Mouse (Mus musculus) MEL (cell line): ENCODE measurements around the gene Baiap2. TPM values are rescaled to one million over a fixed set of nuclear protein-coding genes. Genes with fewer than 3 reads are reported as not detected.

Source experiments
- DNase-seq: peaks from one replicate; pipeline ENCODE4 v3.0.0; 2011; ENCODE audit warnings: low read depth, low spot score
- H3K27ac ChIP-seq: 2 replicates; pipeline ENCODE4 v1.5.1; 2012; ENCODE audit warnings: low read depth, mild to moderate bottlenecking, control low read depth, low read length, moderate library complexity; ENCODE audit not compliant: control insufficient read depth
- H3K27me3 ChIP-seq, 2 experiments: fragments of 150-350 bp in 1 of 2; sonication (generic) in 1 of 2; 2 replicates each; pipeline ENCODE4 v1.6.1; 2012; ENCODE audit warnings: low read length in 2 of 2, mild to moderate bottlenecking in 2 of 2, improper control_type of control experiment in 1 of 2, moderate library complexity in 1 of 2; ENCODE audit not compliant: insufficient read depth in 2 of 2, control insufficient read depth in 1 of 2
- H3K36me3 ChIP-seq, 2 experiments: 2 replicates each; pipeline ENCODE4 v1.6.1; 2012 to 2014; ENCODE audit warnings: low read length in 2 of 2, improper control_type of control experiment in 1 of 2, inconsistent platforms in 1 of 2, mild to moderate bottlenecking in 1 of 2; ENCODE audit not compliant: insufficient read depth in 2 of 2, control insufficient read depth in 1 of 2
- H3K4me1 ChIP-seq, 2 experiments: fragments of 150-350 bp in 1 of 2; sonication (generic) in 1 of 2; 2 replicates each; pipeline ENCODE4 v1.6.1; 2012; ENCODE audit warnings: low read length in 2 of 2, improper control_type of control experiment in 1 of 2, mild to moderate bottlenecking in 1 of 2; ENCODE audit not compliant: insufficient read depth in 2 of 2, control insufficient read depth in 1 of 2
- H3K4me3 ChIP-seq, 2 experiments: fragments of 150-350 bp in 1 of 2; sonication (generic) in 1 of 2; 2 replicates each; pipeline ENCODE4 v1.5.1; 2012; ENCODE audit warnings: low read depth in 2 of 2, low read length in 2 of 2, mild to moderate bottlenecking in 2 of 2, moderate library complexity in 2 of 2, control low read depth in 1 of 2, improper control_type of control experiment in 1 of 2; ENCODE audit not compliant: control insufficient read depth in 1 of 2, insufficient read depth in 1 of 2
- H3K79me2 ChIP-seq: 2 replicates; pipeline ENCODE4 v1.6.1; 2012; ENCODE audit warnings: mild to moderate bottlenecking, low read length, moderate library complexity; ENCODE audit not compliant: control insufficient read depth, poor library complexity, insufficient read depth
- H3K9ac ChIP-seq: 2 replicates; pipeline ENCODE4 v1.6.1; 2012; ENCODE audit warnings: low read depth, mild to moderate bottlenecking, control low read depth, low read length, moderate library complexity; ENCODE audit not compliant: control insufficient read depth, poor library complexity, severe bottlenecking
- H3K9me3 ChIP-seq: fragments of 150-350 bp; sonication (generic); replicated peaks from 2 replicates; pipeline ENCODE4 v1.6.1; 2012; ENCODE audit warnings: mild to moderate bottlenecking, low read length, improper control_type of control experiment, moderate library complexity; ENCODE audit not compliant: insufficient read depth
- CTCF ChIP-seq, 3 experiments: IDR thresholded peaks in 2 of 3; conservative IDR thresholded peaks in 1 of 3; 2 replicates each; pipeline ENCODE4 v1.5.1; 2011 to 2012; ENCODE audit warnings: low read length in 3 of 3, low read depth in 2 of 3, mild to moderate bottlenecking in 2 of 3, improper control_type of control experiment in 1 of 3, inconsistent platforms in 1 of 3, mixed read lengths in 1 of 3, moderate library complexity in 1 of 3; ENCODE audit not compliant: control insufficient read depth in 1 of 3, insufficient read depth in 1 of 3, poor library complexity in 1 of 3, severe bottlenecking in 1 of 3
- ELF1 ChIP-seq: IDR thresholded peaks from 2 replicates; pipeline ENCODE4 v1.6.1; 2014; ENCODE audit warnings: low read depth, mild to moderate bottlenecking, inconsistent platforms, low read length, improper control_type of control experiment, moderate library complexity
- EP300 ChIP-seq, 2 experiments: IDR thresholded peaks; 2 replicates each; pipeline ENCODE4 v1.6.1; 2011; ENCODE audit warnings: improper control_type of control experiment in 2 of 2, low read length in 2 of 2, low read depth in 1 of 2, mild to moderate bottlenecking in 1 of 2
- ETS1 ChIP-seq: IDR thresholded peaks from 2 replicates; pipeline ENCODE4 v1.6.1; 2012; ENCODE audit warnings: low read depth, mild to moderate bottlenecking, inconsistent platforms, low read length, improper control_type of control experiment, moderate library complexity
- HCFC1 ChIP-seq: IDR thresholded peaks from 2 replicates; pipeline ENCODE4 v1.6.1; 2012; ENCODE audit warnings: low read depth, mild to moderate bottlenecking, inconsistent platforms, low read length, improper control_type of control experiment, moderate library complexity
- JUND ChIP-seq: IDR thresholded peaks from 2 replicates; pipeline ENCODE4 v1.6.1; 2011; ENCODE audit warnings: low read depth, mild to moderate bottlenecking, improper control_type of control experiment, low read length
- MAZ ChIP-seq: IDR thresholded peaks from 2 replicates; pipeline ENCODE4 v1.6.1; 2012; ENCODE audit warnings: low read depth, mild to moderate bottlenecking, inconsistent platforms, low read length, improper control_type of control experiment
- MXI1 ChIP-seq: IDR thresholded peaks from 2 replicates; pipeline ENCODE4 v1.6.1; 2011; ENCODE audit warnings: mild to moderate bottlenecking, low read depth, low read length, improper control_type of control experiment
- NELFE ChIP-seq: IDR thresholded peaks from 2 replicates; pipeline ENCODE4 v1.6.1; 2011; ENCODE audit warnings: low read depth, low read length, improper control_type of control experiment
- NRF1 ChIP-seq: IDR thresholded peaks from 2 replicates; pipeline ENCODE4 v1.6.1; 2014; ENCODE audit warnings: low read depth, mild to moderate bottlenecking, inconsistent platforms, low read length, improper control_type of control experiment, moderate library complexity; ENCODE audit not compliant: poor library complexity, insufficient read depth, severe bottlenecking
- POLR2A ChIP-seq, 2 experiments: IDR thresholded peaks; 2 replicates each; pipeline ENCODE4 v1.6.1; 2011 to 2012; ENCODE audit warnings: low read length in 2 of 2, mild to moderate bottlenecking in 2 of 2, control low read depth in 1 of 2, improper control_type of control experiment in 1 of 2, low read depth in 1 of 2, moderate library complexity in 1 of 2; ENCODE audit not compliant: control insufficient read depth in 1 of 2, insufficient read depth in 1 of 2, poor library complexity in 1 of 2
- POLR2AphosphoS2 ChIP-seq: IDR thresholded peaks from 2 replicates; pipeline ENCODE4 v1.6.1; 2011; ENCODE audit warnings: low read length, improper control_type of control experiment
- POLR2AphosphoS5 ChIP-seq: IDR thresholded peaks from 2 replicates; pipeline ENCODE4 v1.6.1; 2012; ENCODE audit warnings: low read depth, borderline replicate concordance, mild to moderate bottlenecking, inconsistent platforms, low read length, moderate library complexity, mixed read lengths
- RAD21 ChIP-seq: IDR thresholded peaks from 2 replicates; pipeline ENCODE4 v1.6.1; 2011; ENCODE audit warnings: mild to moderate bottlenecking, low read depth, low read length, improper control_type of control experiment
- SIN3A ChIP-seq: IDR thresholded peaks from 2 replicates; pipeline ENCODE4 v1.6.1; 2012; ENCODE audit warnings: low read length, improper control_type of control experiment, inconsistent platforms
- TAL1 ChIP-seq: IDR thresholded peaks from 2 replicates; pipeline ENCODE4 v1.6.1; 2012; ENCODE audit warnings: mild to moderate bottlenecking, inconsistent platforms, low read length, moderate library complexity, mixed read lengths
- TBP ChIP-seq: IDR thresholded peaks from 2 replicates; pipeline ENCODE4 v1.8.0; 2011; ENCODE audit warnings: low read depth, low read length, improper control_type of control experiment
- TCF12 ChIP-seq: IDR thresholded peaks from 2 replicates; pipeline ENCODE4 v1.6.1; 2014; ENCODE audit warnings: low read depth, mild to moderate bottlenecking, inconsistent platforms, low read length, improper control_type of control experiment, moderate library complexity
- UBTF ChIP-seq: IDR thresholded peaks from 2 replicates; pipeline ENCODE4 v1.6.1; 2012; ENCODE audit warnings: low read depth, mild to moderate bottlenecking, inconsistent platforms, low read length, improper control_type of control experiment, moderate library complexity, borderline replicate concordance; ENCODE audit not compliant: insufficient read depth
- ZC3H11A ChIP-seq: IDR thresholded peaks from 2 replicates; pipeline ENCODE4 v1.6.1; 2012; ENCODE audit warnings: low read depth, mild to moderate bottlenecking, inconsistent platforms, low read length, improper control_type of control experiment
- ZKSCAN1 ChIP-seq: IDR thresholded peaks from 2 replicates; pipeline ENCODE4 v1.6.1; 2012; ENCODE audit warnings: low read depth, mild to moderate bottlenecking, inconsistent platforms, low read length, improper control_type of control experiment, moderate library complexity
- ZMIZ1 ChIP-seq: IDR thresholded peaks from 2 replicates; pipeline ENCODE4 v1.6.1; 2012; ENCODE audit warnings: low read depth, mild to moderate bottlenecking, inconsistent platforms, low read length, improper control_type of control experiment, moderate library complexity
- ZNF384 ChIP-seq: IDR thresholded peaks from 2 replicates; pipeline ENCODE4 v1.6.1; 2012; ENCODE audit warnings: low read depth, mild to moderate bottlenecking, inconsistent platforms, low read length, improper control_type of control experiment
- polyA plus RNA-seq, 2 experiments: library from polyadenylated mRNA; stranded (reverse) in 1 of 2; unstranded in 1 of 2; fragments of >175 nt in 1 of 2; fragments of >200 nt in 1 of 2; gene quantifications; 2 replicates each; pipeline versions ENCODE4 v1.2.1 to v1.2.4; 2012; ENCODE audit warnings: low replicate concordance in 2 of 2, low read depth in 1 of 2; ENCODE audit not compliant: insufficient read length in 2 of 2, insufficient read depth in 1 of 2, missing spikeins in 1 of 2
- total RNA-seq: library from RNA; depleted of rRNA; stranded (reverse); fragments of 300-350 nt; gene quantifications from 2 replicates; pipeline ENCODE4 v1.2.3, GENCODE M21; 2012; rRNA removed

The Baiap2 gene
- total RNA-seq (31.3 and 32.8 TPM in 2 replicates), polyA plus RNA-seq (10 to 100 TPM in 1 of 2 experiments, not detected in 1; 27.5 TPM)

DNA sequence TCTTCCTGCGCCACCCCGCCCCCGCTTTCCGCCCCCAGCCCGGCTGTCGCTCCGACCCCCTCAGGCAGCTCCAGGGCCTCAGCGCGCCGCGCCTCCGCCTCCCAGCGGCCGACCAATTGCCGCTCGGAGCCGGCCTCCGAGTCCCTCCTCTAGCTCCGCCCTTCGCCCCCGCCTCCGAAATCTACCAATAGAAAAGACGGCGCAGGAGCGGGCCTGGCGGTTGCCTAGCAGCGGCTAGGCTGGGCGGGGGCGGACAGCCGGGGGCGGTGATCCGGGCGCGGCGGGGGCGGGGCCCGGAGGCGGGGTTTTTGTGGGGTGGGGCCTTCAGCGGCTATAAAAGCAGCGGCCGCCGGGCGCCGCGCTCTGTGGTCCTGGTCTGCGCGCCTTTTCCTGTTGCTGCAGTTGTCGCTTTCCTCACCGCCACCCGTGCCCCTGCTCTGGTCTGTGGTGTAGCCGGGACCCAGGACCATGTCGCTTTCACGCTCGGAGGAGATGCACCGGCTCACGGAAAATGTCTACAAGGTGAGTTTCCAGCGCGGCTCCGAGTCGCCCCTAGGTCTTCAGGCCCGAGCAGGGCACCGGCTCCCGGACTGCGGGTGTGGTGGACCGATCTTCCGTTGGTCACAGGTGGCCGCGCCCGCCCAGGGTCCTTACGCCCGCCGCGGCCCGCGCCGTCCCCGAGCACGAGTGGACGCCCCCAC is at the start of gene Baiap2:
Gene Baiap2, plus strand, starts transcription at position 37 of the 701 bp plus-strand sequence.
- Histone ChIP-seq H3K9me3 (no peaks in the 10 kb centered on the region), H3K27ac (peak within 1 kb of the TSS; percentile 59), H3K4me1 (peaks cover 6 to 23% of the 10 kb centered on the region in 2 experiments; a peak in 3 of 4 replicates), H3K4me3 (peak within 1 kb of the TSS; percentile 78 to 80), H3K79me2 (peaks cover 24% of the 10 kb centered on the region), H3K27me3 (no peaks in the 10 kb centered on the region), H3K9ac (peak within 1 kb of the TSS; percentile 78), H3K36me3 (peaks cover 0 to 15% of the 10 kb centered on the region in 2 experiments; a peak in 2 of 4 replicates)
- TF ChIP-seq TAL1 = no peak
- TF ChIP-seq MAZ = peak; percentile 81
- peak; percentile 99 for TF ChIP-seq NELFE
- peak; percentile 58; the same call in 1 of the 2 replicates for TF ChIP-seq MXI1
- TF ChIP-seq HCFC1 = peak; percentile 54
- TF ChIP-seq ELF1 = peak; percentile 6; the same call in 1 of the 2 replicates
- TF ChIP-seq RAD21 = no peak
- no peak for TF ChIP-seq ZKSCAN1
- TF ChIP-seq POLR2A (IDR thresholded peaks at IDR 0.05; ENCODE audit: control insufficient read depth in 1 of 2, insufficient read depth in 1 of 2, low read depth in 1 of 2, low read length in 2 of 2, poor library complexity in 1 of 2) = peak; percentile 99 to 100
- peak; percentile 97 for TF ChIP-seq TBP
- TF ChIP-seq EP300 (IDR thresholded peaks at IDR 0.05; ENCODE audit: low read depth in 1 of 2, low read length in 2 of 2) = peak in 1 of 2 experiments; percentile 6; a peak in 2 of 4 replicates
- TF ChIP-seq TCF12 = peak; percentile 28; the same call in 1 of the 2 replicates
- TF ChIP-seq UBTF = no peak
- 0 out of 2 replicates have a peak, but pooled peaks have one; percentile 75 for TF ChIP-seq POLR2AphosphoS5
- peak; percentile 74 for TF ChIP-seq SIN3A
- no peak for TF ChIP-seq ZNF384
- TF ChIP-seq ETS1 = peak; percentile 21; the same call in 1 of the 2 replicates
- TF ChIP-seq ZC3H11A = no peak
- peak; percentile 99 for TF ChIP-seq ZMIZ1
- peak; percentile 51 for TF ChIP-seq NRF1
- TF ChIP-seq POLR2AphosphoS2 = peak; percentile 99
- no peak for TF ChIP-seq CTCF (IDR thresholded peaks at IDR 0.05 in 2 of 3, conservative IDR thresholded peaks at IDR 0.05 in 1 of 3; ENCODE audit: control insufficient read depth in 1 of 3, insufficient read depth in 1 of 3, low read depth in 2 of 3, low read length in 3 of 3, poor library complexity in 1 of 3, severe bottlenecking in 1 of 3)
- TF ChIP-seq JUND = no peak
- peak; percentile 99 for DNase-seq
